Mouse (Mus musculus) limb, embryonic 10.5 days (tissue): ENCODE data around the gene Slc25a23. TPM values are rescaled to one million over a fixed set of nuclear protein-coding genes. Genes with fewer than 3 reads are reported as not detected.
A peak's percentile ranks its signal among the peaks of the same experiment; 100 is the strongest.

Source experiments
- DNase-seq: peaks from one replicate; pipeline ENCODE4 v3.0.0-alpha.2; 2017; ENCODE audit warnings: low spot score
- H3K27ac ChIP-seq: fragments of 300-500 bp; sonication (generic); 2 replicates; pipeline ENCODE4 v1.5.1; 2016; ENCODE audit warnings: mild to moderate bottlenecking
- H3K27me3 ChIP-seq: fragments of 300-500 bp; sonication (generic); 2 replicates; pipeline ENCODE4 v1.6.1; 2016; ENCODE audit warnings: low read depth, mild to moderate bottlenecking; ENCODE audit not compliant: poor library complexity, severe bottlenecking
- H3K36me3 ChIP-seq: fragments of 300-500 bp; sonication (generic); 2 replicates; pipeline ENCODE4 v1.6.1; 2016; ENCODE audit warnings: mild to moderate bottlenecking, moderate library complexity
- H3K4me1 ChIP-seq: fragments of 300-500 bp; sonication (generic); 2 replicates; pipeline ENCODE4 v1.6.1; 2016
- H3K4me3 ChIP-seq: fragments of 300-500 bp; sonication (generic); 2 replicates; pipeline ENCODE4 v1.5.1; 2016; ENCODE audit warnings: mild to moderate bottlenecking, moderate library complexity
- H3K9me3 ChIP-seq: fragments of 300-500 bp; sonication (generic); replicated peaks from 2 replicates; pipeline ENCODE4 v1.6.1; 2016; ENCODE audit warnings: mild to moderate bottlenecking
- WGBS: fragments of 180-500 bp; shearing (Covaris S2); methylation state at CpG from one replicate; pipeline ENCODE4 v1.1.7; 2016; 5-methylcytosine and 5-hydroxymethylcytosine counted together
- polyA plus RNA-seq: library from polyadenylated mRNA; unstranded; fragments of >200 nt; fragmentation: Nextera tagmentation; extraction: Ambion mirVana; gene quantifications from 2 replicates; pipeline ENCODE4 v1.2.1, GENCODE M21; 2016

Gene Slc25a23
- polyA plus RNA-seq, 1 experiment from 2014 or later: 3.9 TPM

GRCm38 (mm10) chr17:57094222-57094621, 34.6 kb upstream of the Slc25a23 start:
- Histone ChIP-seq H3K4me1 (peaks cover 12% of the 10 kb centered on the region), H3K4me3 (no peak overlapping the region), H3K9me3 (no peaks in the 10 kb centered on the region), H3K27me3 (peaks cover 19% of the 10 kb centered on the region), H3K27ac (no peak overlapping the region), H3K36me3 (no peaks in the 10 kb centered on the region)
- no peak for DNase-seq
- 94% methylated on average over 3 of the region's 3 CpGs for WGBS

DNA sequence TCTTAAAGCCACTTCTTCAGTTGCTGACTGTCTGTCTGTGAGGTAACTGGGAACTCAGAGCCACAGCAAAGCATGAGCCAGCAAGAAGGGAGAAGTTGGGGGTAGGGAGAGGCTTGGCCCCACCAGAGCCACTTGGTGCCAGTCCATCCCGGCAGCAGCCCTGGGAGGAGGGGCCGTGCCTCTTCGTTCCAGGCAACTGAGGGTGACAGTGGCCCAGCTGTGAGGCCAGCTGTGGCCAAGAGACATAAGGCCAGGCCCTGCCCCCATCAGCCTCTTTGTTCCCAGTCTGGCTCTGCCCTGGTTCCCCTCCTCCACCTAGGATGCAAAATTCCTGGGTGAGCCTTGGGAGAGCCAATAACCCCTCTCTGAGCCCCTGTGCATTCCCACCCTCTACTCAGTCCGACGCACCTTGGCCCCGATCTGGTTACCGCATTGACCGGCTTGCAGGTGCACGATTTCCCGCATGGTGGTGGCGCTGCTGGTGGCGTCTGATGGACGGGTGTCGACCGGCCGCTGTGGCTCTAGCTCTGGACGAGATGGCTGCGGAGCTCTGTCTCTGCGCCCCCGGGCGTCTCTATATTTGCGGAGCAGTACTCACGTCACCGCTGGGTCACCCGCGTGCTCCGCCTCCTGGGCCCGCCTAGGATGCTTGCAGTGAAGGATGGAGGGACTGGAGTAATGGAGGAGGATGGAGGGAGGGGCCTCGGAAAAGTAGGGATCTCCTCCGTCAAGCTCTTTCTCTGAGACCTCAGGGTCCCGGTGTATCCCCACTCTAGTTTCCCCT, 27.6 kb upstream of the Slc25a23 start, which contains the start of gene Tubb4a:
Tubb4a (minus strand) TSS at position 734 of the 784 bp plus-strand sequence.
- Histone ChIP-seq H3K36me3 (no peaks in the 10 kb centered on the region), H3K27ac (peak within 1 kb of the TSS; percentile 65; the same call in 1 of the 2 replicates), H3K4me1 (peaks cover 9% of the 10 kb centered on the region), H3K27me3 (peaks cover 41% of the 10 kb centered on the region), H3K9me3 (no peaks in the 10 kb centered on the region), H3K4me3 (peak within 1 kb of the TSS; percentile 46)
- under 1% methylated on average over 31 of the region's 31 CpGs for WGBS
- DNase-seq: peak; percentile 42

DNA sequence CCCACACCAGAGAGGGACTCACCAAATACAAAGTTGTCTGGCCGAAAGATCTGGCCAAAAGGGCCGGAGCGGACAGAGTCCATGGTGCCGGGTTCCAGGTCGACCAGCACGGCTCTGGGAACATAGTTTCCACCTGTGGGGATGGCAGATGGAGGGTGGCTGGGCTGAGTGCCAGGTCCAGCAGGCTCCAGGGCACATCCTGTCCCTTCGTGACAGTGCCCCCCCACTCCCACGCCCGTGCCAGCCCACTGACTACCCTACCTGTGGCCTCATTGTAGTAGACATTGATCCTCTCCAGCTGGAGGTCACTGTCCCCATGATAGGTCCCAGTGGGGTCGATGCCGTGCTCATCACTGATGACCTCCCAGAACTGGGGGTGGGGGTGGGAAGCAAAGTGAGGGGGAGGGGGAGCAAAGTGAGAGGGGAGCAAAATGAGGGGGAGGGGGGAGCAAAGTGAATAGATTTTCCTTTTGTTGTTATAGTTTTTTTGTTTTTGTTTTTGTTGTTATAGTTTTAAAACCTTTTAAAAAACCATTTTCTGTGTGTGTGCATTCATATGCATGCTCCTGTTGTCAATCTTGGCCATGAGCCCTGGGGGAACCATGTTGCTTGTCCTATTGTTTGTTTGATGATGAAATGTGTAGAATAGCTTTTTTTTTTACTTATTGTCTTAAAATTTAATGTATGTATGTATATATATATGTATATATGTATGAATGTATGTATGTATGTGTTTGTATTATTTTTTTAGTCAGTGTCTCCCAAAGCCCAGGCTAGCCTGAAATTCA, 26.5 kb upstream of the Slc25a23 start:
- WGBS: 87% methylated on average over 11 of the region's 11 CpGs
- Histone ChIP-seq H3K4me1 (peaks cover 9% of the 10 kb centered on the region), H3K4me3 (no peak overlapping the region), H3K27ac (no peak overlapping the region), H3K27me3 (peaks cover 41% of the 10 kb centered on the region), H3K9me3 (no peaks in the 10 kb centered on the region), H3K36me3 (no peaks in the 10 kb centered on the region)
- no peak for DNase-seq

DNA sequence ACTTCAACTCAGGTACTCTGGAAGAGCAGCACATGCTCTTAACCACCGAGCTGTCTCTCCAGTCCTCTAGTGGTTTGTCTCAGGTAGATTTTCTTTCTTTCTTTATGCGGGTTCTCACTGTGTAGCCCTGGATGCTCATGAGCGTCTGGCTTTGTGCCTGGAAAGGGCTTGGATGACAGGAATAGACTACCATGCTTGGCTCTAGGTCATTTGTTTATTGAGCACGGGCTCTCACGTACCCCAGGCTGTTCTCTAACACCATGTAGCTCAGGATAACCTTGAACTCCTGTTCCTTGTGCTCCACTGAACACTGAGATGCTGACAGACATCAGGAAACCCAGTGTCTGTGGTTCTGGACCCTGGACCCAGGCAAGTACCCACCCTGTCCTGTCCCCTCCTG, 22.8 kb upstream of the Slc25a23 start:
- no peak overlapping the region for H3K4me3 ChIP-seq
- 91% methylated on average over 5 of the region's 5 CpGs for WGBS
- H3K4me1 ChIP-seq: peaks cover 13% of the 10 kb centered on the region

DNA sequence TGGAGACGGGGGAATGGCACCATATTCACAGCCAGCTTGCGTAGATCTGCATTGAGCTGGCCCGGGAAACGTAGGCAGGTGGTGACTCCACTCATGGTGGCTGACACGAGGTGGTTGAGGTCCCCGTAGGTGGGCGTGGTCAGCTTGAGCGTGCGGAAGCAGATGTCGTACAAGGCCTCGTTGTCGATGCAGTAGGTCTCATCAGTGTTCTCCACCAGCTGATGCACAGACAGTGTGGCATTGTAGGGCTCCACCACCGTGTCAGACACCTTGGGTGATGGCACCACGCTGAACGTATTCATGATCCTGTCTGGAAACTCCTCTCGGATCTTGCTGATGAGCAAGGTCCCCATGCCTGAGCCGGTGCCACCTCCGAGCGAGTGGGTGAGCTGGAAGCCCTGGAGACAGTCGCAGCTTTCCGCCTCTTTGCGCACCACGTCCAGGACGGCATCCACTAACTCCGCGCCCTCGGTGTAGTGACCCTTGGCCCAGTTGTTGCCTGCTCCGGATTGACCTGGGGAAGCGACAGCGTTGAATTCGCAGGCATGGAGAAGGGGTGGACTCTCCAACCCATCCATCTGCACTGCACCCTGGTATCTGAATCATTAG, 21.7 kb upstream of the Slc25a23 start:
- DNase-seq: no peak
- Histone ChIP-seq H3K4me1 (peaks cover 6% of the 10 kb centered on the region), H3K4me3 (no peak overlapping the region), H3K9me3 (no peaks in the 10 kb centered on the region), H3K27ac (no peak overlapping the region), H3K36me3 (no peaks in the 10 kb centered on the region), H3K27me3 (peaks cover 8% of the 10 kb centered on the region)
- 93% methylated on average over 31 of the region's 31 CpGs for WGBS

More for the DNA sequence above, 22.8 kb upstream of the Slc25a23 start:
- H3K27ac ChIP-seq: no peak overlapping the region
- DNase-seq: no peak
- no peaks in the 10 kb centered on the region for H3K9me3 ChIP-seq
- H3K36me3 ChIP-seq: no peaks in the 10 kb centered on the region
- H3K27me3 ChIP-seq: peaks cover 20% of the 10 kb centered on the region

- DNase-seq: no peak
- 74% methylated on average over 3 of the region's 3 CpGs for WGBS
- no peak overlapping the region for H3K27ac ChIP-seq
- H3K27me3 ChIP-seq: no peaks in the 10 kb centered on the region
- peaks cover 6% of the 10 kb centered on the region for H3K4me1 ChIP-seq
- H3K9me3 ChIP-seq: no peaks in the 10 kb centered on the region
- H3K4me3 ChIP-seq: no peak overlapping the region
- no peaks in the 10 kb centered on the region for H3K36me3 ChIP-seq
Observed at GRCm38 (mm10) chr17:57079919-57080318, 20.3 kb upstream of the Slc25a23 start.

DNA sequence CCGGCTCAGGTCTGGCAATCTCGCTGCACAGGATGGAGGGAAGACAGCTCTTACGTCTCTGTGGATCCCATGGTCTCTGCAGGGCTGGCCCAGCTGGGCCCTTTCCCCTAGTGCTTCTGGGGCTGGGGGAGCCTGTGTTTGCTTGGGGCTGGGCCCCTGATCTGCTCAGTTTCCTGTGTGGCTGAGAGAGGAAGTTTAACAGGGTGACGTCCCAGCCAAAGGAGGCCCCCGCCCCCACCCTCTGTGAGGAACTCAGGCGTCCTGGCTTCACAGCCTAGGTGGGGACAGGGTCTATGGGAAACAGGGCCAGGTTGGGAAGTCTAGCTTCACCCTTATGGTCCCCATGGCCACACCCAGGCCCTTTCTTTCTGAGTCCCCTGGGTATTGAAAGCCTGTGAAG, 18.7 kb upstream of the Slc25a23 start, which contains the start of gene Dennd1c:
Dennd1c (minus strand) TSS at position 179 of the 400 bp plus-strand sequence.
- Histone ChIP-seq H3K4me1 (peaks cover 6% of the 10 kb centered on the region), H3K9me3 (no peaks in the 10 kb centered on the region), H3K4me3 (no peak within 1 kb of the TSS), H3K27me3 (0 out of 2 replicates have a peak, but pooled peaks cover 8% of the 10 kb centered on the region), H3K27ac (no peak within 1 kb of the TSS), H3K36me3 (no peaks in the 10 kb centered on the region)
- no peak for DNase-seq
- WGBS: 52% methylated on average over 6 of the region's 6 CpGs

- 47% methylated on average over 3 of the region's 3 CpGs for WGBS
- Histone ChIP-seq H3K4me3 (no peak overlapping the region), H3K9me3 (no peaks in the 10 kb centered on the region), H3K4me1 (peaks cover 6% of the 10 kb centered on the region), H3K27ac (no peak overlapping the region), H3K27me3 (peaks cover 16% of the 10 kb centered on the region), H3K36me3 (no peaks in the 10 kb centered on the region)
- no peak for DNase-seq
Observed at GRCm38 (mm10) chr17:57076916-57077315, 17.3 kb upstream of the Slc25a23 start.

DNA sequence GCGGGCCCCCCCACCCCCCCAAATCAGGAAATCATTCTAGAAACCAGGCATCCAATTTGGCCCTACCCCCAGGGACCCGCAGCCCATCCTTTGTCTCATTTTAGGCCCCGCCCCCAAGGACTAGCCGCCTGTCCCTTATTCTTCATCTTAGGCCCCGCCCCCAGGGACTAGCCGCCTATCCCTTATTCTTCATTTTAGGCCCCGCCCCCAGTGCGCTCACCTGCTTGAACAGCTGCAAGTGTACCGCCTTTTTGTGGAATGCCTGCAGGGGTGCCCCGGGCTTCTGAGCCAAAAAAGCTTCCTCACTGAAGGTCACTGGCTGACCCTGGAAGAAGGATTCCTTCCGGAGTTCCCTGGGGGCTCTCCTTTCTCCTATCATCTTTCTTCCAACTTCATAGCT, 11.0 kb upstream of the Slc25a23 start:
- WGBS: 5% methylated on average over 11 of the region's 11 CpGs
- Histone ChIP-seq H3K4me3 (no peak overlapping the region), H3K9me3 (no peaks in the 10 kb centered on the region), H3K36me3 (no peaks in the 10 kb centered on the region), H3K4me1 (peaks cover 7% of the 10 kb centered on the region), H3K27me3 (peaks cover 63% of the 10 kb centered on the region), H3K27ac (no peak overlapping the region)
- DNase-seq: peak; percentile 42

GRCm38 (mm10) chr17:57070272-57070671, 10.6 kb upstream of the Slc25a23 start:
- no peak for DNase-seq
- WGBS: 9% methylated on average over 9 of the region's 9 CpGs
- Histone ChIP-seq H3K4me3 (no peak overlapping the region), H3K27ac (no peak overlapping the region), H3K9me3 (no peaks in the 10 kb centered on the region), H3K27me3 (peaks cover 68% of the 10 kb centered on the region), H3K4me1 (peaks cover 7% of the 10 kb centered on the region), H3K36me3 (no peaks in the 10 kb centered on the region)

DNA sequence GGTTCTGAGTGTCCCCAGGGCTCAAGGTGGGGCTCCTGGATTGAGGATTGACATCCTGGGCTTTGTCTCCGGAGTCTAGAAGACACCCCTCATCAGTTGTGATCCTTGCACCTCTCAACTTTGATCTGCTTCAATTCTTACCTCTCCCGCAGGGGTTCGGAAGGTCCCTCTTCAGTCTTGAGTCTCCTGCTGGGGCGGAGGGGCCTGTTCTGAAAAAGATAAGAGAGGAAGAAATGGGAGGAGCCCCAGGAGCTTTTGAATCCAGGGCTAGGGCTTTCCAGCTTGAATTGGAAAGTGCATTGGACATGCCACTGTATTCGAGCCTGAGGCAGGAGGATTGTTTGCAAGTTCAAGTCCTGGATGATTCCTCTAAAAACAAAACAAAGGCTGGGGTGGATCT, 7.2 kb upstream of the Slc25a23 start:
- no peak for DNase-seq

DNA sequence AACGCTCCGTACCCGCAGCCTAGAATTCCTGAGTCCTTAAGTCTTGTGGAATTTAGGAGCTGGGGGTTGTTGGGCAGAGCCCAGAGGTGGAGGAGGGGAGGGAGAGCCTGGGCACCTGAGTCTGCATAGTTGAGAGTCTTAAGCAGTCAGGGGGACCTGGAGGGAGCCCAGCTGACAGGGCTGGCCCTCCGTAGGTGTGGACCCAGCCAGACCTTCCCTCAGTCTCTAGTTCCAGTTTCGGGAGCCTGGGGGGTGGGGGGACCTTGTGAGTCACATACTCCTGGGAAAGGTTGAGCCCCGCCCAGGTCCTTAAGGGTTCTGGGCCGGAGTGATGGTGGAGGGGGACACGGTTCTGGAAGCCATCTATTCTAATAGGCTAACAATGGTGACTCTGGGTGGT, 3.4 kb upstream of the Slc25a23 start:
- no peak overlapping the region for H3K4me3 ChIP-seq
- no peak for DNase-seq
- H3K27me3 ChIP-seq: peaks cover 86% of the 10 kb centered on the region
- peaks cover 25% of the 10 kb centered on the region for H3K4me1 ChIP-seq
- no peak overlapping the region for H3K27ac ChIP-seq
- 5% methylated on average over 8 of the region's 8 CpGs for WGBS
- no peaks in the 10 kb centered on the region for H3K9me3 ChIP-seq
- H3K36me3 ChIP-seq: no peaks in the 10 kb centered on the region

More for the DNA sequence above, 7.2 kb upstream of the Slc25a23 start:
- no peaks in the 10 kb centered on the region for H3K36me3 ChIP-seq
- no peaks in the 10 kb centered on the region for H3K9me3 ChIP-seq
- H3K4me3 ChIP-seq: no peak overlapping the region
- 66% methylated on average over 5 of the region's 5 CpGs for WGBS
- peaks cover 84% of the 10 kb centered on the region for H3K27me3 ChIP-seq
- H3K4me1 ChIP-seq: peaks cover 15% of the 10 kb centered on the region
- H3K27ac ChIP-seq: no peak overlapping the region

GRCm38 (mm10) chr17:57062548-57062947, 2.9 kb upstream of the Slc25a23 start:
- Histone ChIP-seq H3K4me3 (peak overlapping the region; percentile 32), H3K9me3 (no peaks in the 10 kb centered on the region), H3K4me1 (peaks cover 25% of the 10 kb centered on the region), H3K27ac (no peak overlapping the region), H3K27me3 (peaks cover 90% of the 10 kb centered on the region), H3K36me3 (no peaks in the 10 kb centered on the region)
- WGBS: under 1% methylated on average over 22 of the region's 22 CpGs
- no peak for DNase-seq
